Mouse (Mus musculus) liver, embryonic 14.5 days (tissue): Measurements from ENCODE around the gene S100pbp.

ENCODE experiments used
- CTCF ChIP-seq: IDR thresholded peaks from 2 replicates; pipeline ENCODE4 v1.5.1; 2016; ENCODE audit warnings: antibody characterized with exemption, low read depth, control low read depth
- EP300 ChIP-seq: IDR thresholded peaks from 2 replicates; pipeline ENCODE4 v1.6.1; 2016; ENCODE audit warnings: antibody characterized with exemption, low read depth

- TF ChIP-seq CTCF = no peak
- TF ChIP-seq EP300 = no peak
Measured at GRCm38 (mm10) chr4:129142439-129143045, 47.0 kb downstream of the S100pbp start.
